Mouse (Mus musculus) Muller cell, postnatal 12 days (primary cell): Measurements from ENCODE around the gene Adra1d.
A peak's percentile ranks its signal among the peaks of the same experiment; 100 is the strongest.

Source experiments
- DNase-seq: peaks from one replicate; pipeline ENCODE4 v3.0.0-alpha.2; 2015; ENCODE audit errors: inconsistent ontology term

The Adra1d gene

GRCm38 (mm10) chr2:131539780-131540179 is 22.3 kb downstream of the Adra1d start:
- no peak for DNase-seq

- peak; percentile 74 for DNase-seq
These were observed 23.7 kb downstream of the Adra1d start for GRCm38 (mm10) chr2:131538341-131538740.

GRCm38 (mm10) chr2:131535168-131535567 is 26.9 kb downstream of the Adra1d start:
- DNase-seq: no peak

- DNase-seq: no peak
These were observed 30.8 kb downstream of the Adra1d start for GRCm38 (mm10) chr2:131531271-131531670.

GRCm38 (mm10) chr2:131530623-131531008 is 31.5 kb downstream of the Adra1d start:
- peak; percentile 72 for DNase-seq

- peak; percentile 58 for DNase-seq
These were observed 32.0 kb downstream of the Adra1d start for GRCm38 (mm10) chr2:131529898-131530622.

- no peak for DNase-seq
These were observed 35.0 kb downstream of the Adra1d start for GRCm38 (mm10) chr2:131527061-131527460.

GRCm38 (mm10) chr2:131520743-131521142 is 41.3 kb downstream of the Adra1d start:
- DNase-seq: no peak

- no peak for DNase-seq
These were observed 43.3 kb downstream of the Adra1d start for GRCm38 (mm10) chr2:131518790-131519189.

GRCm38 (mm10) chr2:131517550-131517949 is 44.5 kb downstream of the Adra1d start:
- DNase-seq: no peak

- DNase-seq: no peak
These were observed 47.9 kb downstream of the Adra1d start for GRCm38 (mm10) chr2:131514055-131514621.

GRCm38 (mm10) chr2:131513477-131513876 is 48.6 kb downstream of the Adra1d start:
- peak; percentile 73 for DNase-seq

GRCm38 (mm10) chr2:131510531-131510930 is 51.6 kb downstream of the Adra1d start:
- DNase-seq: no peak

- DNase-seq: peak; percentile 74
These were observed 52.3 kb downstream of the Adra1d start for GRCm38 (mm10) chr2:131509671-131510313.

- DNase-seq: no peak
These were observed 53.6 kb downstream of the Adra1d start for GRCm38 (mm10) chr2:131508501-131508900.

- DNase-seq: peak; percentile 75
These were observed 55.7 kb downstream of the Adra1d start for GRCm38 (mm10) chr2:131506358-131506757.

GRCm38 (mm10) chr2:131505431-131505830 is 56.7 kb downstream of the Adra1d start:
- DNase-seq: no peak

- DNase-seq: no peak
These were observed 59.5 kb downstream of the Adra1d start for GRCm38 (mm10) chr2:131502561-131502960.

- DNase-seq: no peak
These were observed 60.2 kb downstream of the Adra1d start for GRCm38 (mm10) chr2:131501886-131502285.

- DNase-seq: no peak
These were observed 62.7 kb downstream of the Adra1d start for GRCm38 (mm10) chr2:131499290-131499845.

- DNase-seq: peak; percentile 63
These were observed 63.9 kb downstream of the Adra1d start for GRCm38 (mm10) chr2:131498219-131498618.

GRCm38 (mm10) chr2:131497224-131497856 is 64.7 kb downstream of the Adra1d start:
- DNase-seq: no peak
